Mouse (Mus musculus): ENCODE data around the gene Ccr5. TPM values are rescaled to one million over a fixed set of nuclear protein-coding genes. Genes with fewer than 3 reads are reported as not detected.
"Not testable (repeated sequence)": the region's sequence is repeated elsewhere in the genome, so short reads cannot be mapped to it uniquely, and the experiment has no call there.

The Ccr5 gene
- 0.39 and 1.3 TPM in 2 replicates for polyA plus RNA-seq (2014; fragmentation: Nextera tagmentation; extraction: Ambion mirVana)

GRCm38 (mm10) chr9:124121387-124122184, at the start of gene Ccr5:
Gene Ccr5 (plus strand): TSS chr9:124121543.
- no peaks in the 10 kb centered on the region for H3K27me3 ChIP-seq (ENCODE audit: control insufficient read depth, insufficient read depth, low read length)
- H3K4me1 ChIP-seq (ENCODE audit: control insufficient read depth, insufficient read depth, low read length), result no peaks in the 10 kb centered on the region
- WGBS, result 84% methylated on average over 3 of the region's 3 CpGs
- H3K36me3 ChIP-seq (ENCODE audit: control insufficient read depth, insufficient read depth, low read length), result no peaks in the 10 kb centered on the region
- H3K27ac ChIP-seq (replicated peaks; ENCODE audit: low read depth, low read length), result no peak within 1 kb of the TSS
- no peak for DNase-seq
- no peak for ATAC-seq (ENCODE audit: low FRiP score, low TSS enrichment)
- H3K4me3 ChIP-seq (replicated peaks; ENCODE audit: low read depth, low read length), result no peak within 1 kb of the TSS
- no peak within 1 kb of the TSS for H3K4me2 ChIP-seq (ENCODE audit: low read length)
- no peaks in the 10 kb centered on the region for H3K9me3 ChIP-seq (ENCODE audit: control insufficient read depth, low read length)
- H3K9ac ChIP-seq (replicated peaks; ENCODE audit: low read length), result no peak within 1 kb of the TSS

- 55% methylated on average over 4 of the region's 4 CpGs for WGBS
- Histone ChIP-seq H3K9ac (replicated peaks; ENCODE audit: low read length) (no peak overlapping the region), H3K4me1 (ENCODE audit: control insufficient read depth, insufficient read depth, low read length) (no peaks in the 10 kb centered on the region), H3K4me2 (ENCODE audit: low read length) (no peak overlapping the region), H3K9me3 (ENCODE audit: control insufficient read depth, low read length) (no peaks in the 10 kb centered on the region), H3K27me3 (ENCODE audit: control insufficient read depth, insufficient read depth, low read length) (no peaks in the 10 kb centered on the region), H3K36me3 (ENCODE audit: control insufficient read depth, insufficient read depth, low read length) (no peaks in the 10 kb centered on the region), H3K4me3 (replicated peaks; ENCODE audit: low read depth, low read length) (no peak overlapping the region), H3K27ac (replicated peaks; ENCODE audit: low read depth, low read length) (no peak overlapping the region)
- no peak for ATAC-seq (ENCODE audit: low FRiP score, low TSS enrichment)
- no peak for DNase-seq
These were observed 41.5 kb upstream of the Ccr5 start for GRCm38 (mm10) chr9:124079803-124080202.

GRCm38 (mm10) chr9:124080471-124080870, 40.9 kb upstream of the Ccr5 start:
- H3K27ac ChIP-seq (replicated peaks; ENCODE audit: low read depth, low read length); H3K4me2 ChIP-seq (ENCODE audit: low read length); H3K36me3 ChIP-seq (ENCODE audit: control insufficient read depth, insufficient read depth, low read length); H3K4me1 ChIP-seq (ENCODE audit: control insufficient read depth, insufficient read depth, low read length); DNase-seq; H3K9ac ChIP-seq (replicated peaks; ENCODE audit: low read length); H3K27me3 ChIP-seq (ENCODE audit: control insufficient read depth, insufficient read depth, low read length); H3K4me3 ChIP-seq (replicated peaks; ENCODE audit: low read depth, low read length); H3K9me3 ChIP-seq (ENCODE audit: control insufficient read depth, low read length); ATAC-seq (ENCODE audit: low FRiP score, low TSS enrichment): not testable (repeated sequence)
- WGBS, result 96% methylated on average over 12 of the region's 13 CpGs

- Histone ChIP-seq H3K4me2 (ENCODE audit: low read length) (no peak overlapping the region), H3K4me3 (replicated peaks; ENCODE audit: low read depth, low read length) (no peak overlapping the region), H3K4me1 (ENCODE audit: control insufficient read depth, insufficient read depth, low read length) (no peaks in the 10 kb centered on the region), H3K9ac (replicated peaks; ENCODE audit: low read length) (no peak overlapping the region), H3K27ac (replicated peaks; ENCODE audit: low read depth, low read length) (no peak overlapping the region), H3K9me3 (ENCODE audit: control insufficient read depth, low read length) (no peaks in the 10 kb centered on the region), H3K36me3 (ENCODE audit: control insufficient read depth, insufficient read depth, low read length) (no peaks in the 10 kb centered on the region), H3K27me3 (ENCODE audit: control insufficient read depth, insufficient read depth, low read length) (no peaks in the 10 kb centered on the region)
- no peak for ATAC-seq (ENCODE audit: low FRiP score, low TSS enrichment)
- 82% methylated on average over 1 of the region's 1 CpGs for WGBS
- no peak for DNase-seq
These were observed 30.9 kb upstream of the Ccr5 start for GRCm38 (mm10) chr9:124090441-124090840.

- Histone ChIP-seq H3K9me3 (ENCODE audit: control insufficient read depth, low read length) (no peaks in the 10 kb centered on the region), H3K4me3 (replicated peaks; ENCODE audit: low read depth, low read length) (no peak overlapping the region), H3K9ac (replicated peaks; ENCODE audit: low read length) (no peak overlapping the region), H3K27ac (replicated peaks; ENCODE audit: low read depth, low read length) (no peak overlapping the region), H3K4me1 (ENCODE audit: control insufficient read depth, insufficient read depth, low read length) (no peaks in the 10 kb centered on the region), H3K27me3 (ENCODE audit: control insufficient read depth, insufficient read depth, low read length) (no peaks in the 10 kb centered on the region), H3K4me2 (ENCODE audit: low read length) (no peak overlapping the region), H3K36me3 (ENCODE audit: control insufficient read depth, insufficient read depth, low read length) (no peaks in the 10 kb centered on the region)
- ATAC-seq (ENCODE audit: low FRiP score, low TSS enrichment) (no peak), DNase-seq (no peak)
- WGBS, result 92% methylated on average over 1 of the region's 1 CpGs
These were observed 22.2 kb upstream of the Ccr5 start for GRCm38 (mm10) chr9:124099127-124099526.

- no peaks in the 10 kb centered on the region for H3K36me3 ChIP-seq (ENCODE audit: control insufficient read depth, insufficient read depth, low read length)
- WGBS, result 84% methylated on average over 1 of the region's 1 CpGs
- DNase-seq, result no peak
- H3K4me1 ChIP-seq (ENCODE audit: control insufficient read depth, insufficient read depth, low read length), result no peaks in the 10 kb centered on the region
- H3K27me3 ChIP-seq (ENCODE audit: control insufficient read depth, insufficient read depth, low read length), result no peaks in the 10 kb centered on the region
- H3K4me3 ChIP-seq (replicated peaks; ENCODE audit: low read depth, low read length), result no peak overlapping the region
- ATAC-seq (ENCODE audit: low FRiP score, low TSS enrichment), result no peak
- H3K9me3 ChIP-seq (ENCODE audit: control insufficient read depth, low read length), result no peaks in the 10 kb centered on the region
- no peak overlapping the region for H3K4me2 ChIP-seq (ENCODE audit: low read length)
- no peak overlapping the region for H3K27ac ChIP-seq (replicated peaks; ENCODE audit: low read depth, low read length)
- no peak overlapping the region for H3K9ac ChIP-seq (replicated peaks; ENCODE audit: low read length)
These were observed 21.0 kb upstream of the Ccr5 start for GRCm38 (mm10) chr9:124100357-124100756.

- WGBS, result 92% methylated on average over 4 of the region's 4 CpGs
- no peak within 1 kb of the TSS for H3K9ac ChIP-seq (replicated peaks; ENCODE audit: low read length)
- no peaks in the 10 kb centered on the region for H3K4me1 ChIP-seq (ENCODE audit: control insufficient read depth, insufficient read depth, low read length)
- no peaks in the 10 kb centered on the region for H3K9me3 ChIP-seq (ENCODE audit: control insufficient read depth, low read length)
- no peak within 1 kb of the TSS for H3K4me2 ChIP-seq (ENCODE audit: low read length)
- no peaks in the 10 kb centered on the region for H3K27me3 ChIP-seq (ENCODE audit: control insufficient read depth, insufficient read depth, low read length)
- no peak for DNase-seq
- ATAC-seq (ENCODE audit: low FRiP score, low TSS enrichment), result no peak
- no peak within 1 kb of the TSS for H3K4me3 ChIP-seq (replicated peaks; ENCODE audit: low read depth, low read length)
- no peaks in the 10 kb centered on the region for H3K36me3 ChIP-seq (ENCODE audit: control insufficient read depth, insufficient read depth, low read length)
- no peak within 1 kb of the TSS for H3K27ac ChIP-seq (replicated peaks; ENCODE audit: low read depth, low read length)
These were observed 19.6 kb upstream of the Ccr5 start, which contains the start of gene Ccr2 for GRCm38 (mm10) chr9:124101723-124102122. Gene Ccr2 (plus strand): TSS chr9:124101950.

GRCm38 (mm10) chr9:124103199-124103598, 18.1 kb upstream of the Ccr5 start:
- no peak for ATAC-seq (ENCODE audit: low FRiP score, low TSS enrichment)
- no peak for DNase-seq
- Histone ChIP-seq H3K27ac (replicated peaks; ENCODE audit: low read depth, low read length) (no peak overlapping the region), H3K4me3 (replicated peaks; ENCODE audit: low read depth, low read length) (no peak overlapping the region), H3K36me3 (ENCODE audit: control insufficient read depth, insufficient read depth, low read length) (no peaks in the 10 kb centered on the region), H3K9ac (replicated peaks; ENCODE audit: low read length) (no peak overlapping the region), H3K27me3 (ENCODE audit: control insufficient read depth, insufficient read depth, low read length) (no peaks in the 10 kb centered on the region), H3K9me3 (ENCODE audit: control insufficient read depth, low read length) (no peaks in the 10 kb centered on the region), H3K4me1 (ENCODE audit: control insufficient read depth, insufficient read depth, low read length) (no peaks in the 10 kb centered on the region), H3K4me2 (ENCODE audit: low read length) (no peak overlapping the region)
- WGBS, result 75% methylated on average over 1 of the region's 1 CpGs

- no peak overlapping the region for H3K4me2 ChIP-seq (ENCODE audit: low read length)
- no peak overlapping the region for H3K27ac ChIP-seq (replicated peaks; ENCODE audit: low read depth, low read length)
- no peaks in the 10 kb centered on the region for H3K36me3 ChIP-seq (ENCODE audit: control insufficient read depth, insufficient read depth, low read length)
- no peak for ATAC-seq (ENCODE audit: low FRiP score, low TSS enrichment)
- no peaks in the 10 kb centered on the region for H3K27me3 ChIP-seq (ENCODE audit: control insufficient read depth, insufficient read depth, low read length)
- H3K9ac ChIP-seq (replicated peaks; ENCODE audit: low read length), result no peak overlapping the region
- no peaks in the 10 kb centered on the region for H3K9me3 ChIP-seq (ENCODE audit: control insufficient read depth, low read length)
- no peak for DNase-seq
- H3K4me3 ChIP-seq (replicated peaks; ENCODE audit: low read depth, low read length), result no peak overlapping the region
- H3K4me1 ChIP-seq (ENCODE audit: control insufficient read depth, insufficient read depth, low read length), result no peaks in the 10 kb centered on the region
These were observed 16.1 kb upstream of the Ccr5 start for GRCm38 (mm10) chr9:124105196-124105595.
